8 mouse cellular contexts compared by ENCODE assay signal in genomic region chr4:134551494-134552316, GRCm38 (mm10). TPM values are rescaled to one million over a fixed set of nuclear protein-coding genes. Genes with fewer than 3 reads are reported as not detected.
DNase-seq lines count a peak whose midpoint lies in the region; ATAC-seq and TF ChIP-seq lines count a peak whose summit lies in the region.

Selenon (minus strand) TSS chr4:134552166.

- peak within 1 kb of the TSS; percentile 95 for H3K9ac ChIP-seq in embryonic facial prominence, embryonic 13.5 days
- peak within 1 kb of the TSS; percentile 98 for H3K9ac ChIP-seq in heart, embryonic 13.5 days
- H3K9ac ChIP-seq in kidney, postnatal 0 days (ENCODE audit: low read depth, low read length): peak within 1 kb of the TSS; percentile 89
- H3K9ac ChIP-seq in liver, embryonic 15.5 days: peak within 1 kb of the TSS; percentile 65
- H3K9ac ChIP-seq in neural tube, embryonic 12.5 days: peak within 1 kb of the TSS; percentile 94

- H3K4me3 ChIP-seq in C2C12 (ENCODE audit: insufficient read depth, poor library complexity, severe bottlenecking): peak within 1 kb of the TSS; percentile 52
- H3K4me3 ChIP-seq in embryonic facial prominence, embryonic 13.5 days: peak within 1 kb of the TSS; percentile 89
- peak within 1 kb of the TSS; percentile 86 for H3K4me3 ChIP-seq in heart, embryonic 13.5 days
- H3K4me3 ChIP-seq in kidney, postnatal 0 days (replicated peaks; ENCODE audit: low read depth, low read length): peak within 1 kb of the TSS; percentile 61
- peak within 1 kb of the TSS; percentile 62 for H3K4me3 ChIP-seq in liver, embryonic 15.5 days (replicated peaks)
- peak within 1 kb of the TSS; percentile 73 for H3K4me3 ChIP-seq in neural tube, embryonic 12.5 days

- no peaks in the 10 kb centered on the region for H3K27me3 ChIP-seq in C2C12 (ENCODE audit: control insufficient read depth, insufficient read depth, insufficient read length)
- H3K27me3 ChIP-seq in embryonic facial prominence, embryonic 13.5 days: no peaks in the 10 kb centered on the region
- H3K27me3 ChIP-seq in heart, embryonic 13.5 days (replicated peaks): no peaks in the 10 kb centered on the region
- no peaks in the 10 kb centered on the region for H3K27me3 ChIP-seq in kidney, postnatal 0 days (ENCODE audit: insufficient read depth, low read length)
- peaks cover 15% of the 10 kb centered on the region for H3K27me3 ChIP-seq in liver, embryonic 15.5 days
- H3K27me3 ChIP-seq in neural tube, embryonic 12.5 days (replicated peaks): no peaks in the 10 kb centered on the region

- under 1% methylated on average over 53 of the region's 67 CpGs for WGBS in embryonic facial prominence, embryonic 13.5 days
- WGBS in heart, embryonic 13.5 days: 1% methylated on average over 45 of the region's 67 CpGs
- under 1% methylated on average over 60 of the region's 67 CpGs for WGBS in kidney, postnatal 0 days
- WGBS in liver, embryonic 15.5 days (ENCODE audit: insufficient replicate concordance): 1% methylated on average over 67 of the region's 67 CpGs
- 2% methylated on average over 23 of the region's 67 CpGs for WGBS in neural tube, embryonic 12.5 days

- H3K4me1 ChIP-seq in embryonic facial prominence, embryonic 13.5 days: peaks cover 25% of the 10 kb centered on the region
- peaks cover 44% of the 10 kb centered on the region for H3K4me1 ChIP-seq in heart, embryonic 13.5 days
- H3K4me1 ChIP-seq in kidney, postnatal 0 days (replicated peaks; ENCODE audit: insufficient read depth, low read length): no peaks in the 10 kb centered on the region; the same call in 1 of the 2 replicates
- peaks cover 45% of the 10 kb centered on the region for H3K4me1 ChIP-seq in liver, embryonic 15.5 days (replicated peaks)
- H3K4me1 ChIP-seq in neural tube, embryonic 12.5 days: peaks cover 21% of the 10 kb centered on the region

- H3K4me2 ChIP-seq in embryonic facial prominence, embryonic 13.5 days: peak within 1 kb of the TSS; percentile 73
- peak within 1 kb of the TSS; percentile 73 for H3K4me2 ChIP-seq in heart, embryonic 13.5 days
- H3K4me2 ChIP-seq in kidney, postnatal 0 days (ENCODE audit: low read length): peak within 1 kb of the TSS; percentile 82
- H3K4me2 ChIP-seq in liver, embryonic 15.5 days: peak within 1 kb of the TSS; percentile 85
- peak within 1 kb of the TSS; percentile 73 for H3K4me2 ChIP-seq in neural tube, embryonic 12.5 days (replicated peaks)

- ATAC-seq in embryonic facial prominence, embryonic 13.5 days (ENCODE audit: insufficient number of reproducible peaks, insufficient read depth, low FRiP score, low TSS enrichment, low read depth): peak; percentile 81
- ATAC-seq in heart, embryonic 13.5 days (ENCODE audit: extremely low read depth, insufficient number of reproducible peaks, low FRiP score, low TSS enrichment): peak; percentile 73; the same call in 1 of the 2 replicates
- ATAC-seq in kidney, postnatal 0 days (replicated peaks; ENCODE audit: low FRiP score, low read depth): peak; percentile 80
- ATAC-seq in liver, embryonic 15.5 days (ENCODE audit: insufficient read depth): peak; percentile 61
- ATAC-seq in neural tube, embryonic 12.5 days (ENCODE audit: low FRiP score, low read depth): peak; percentile 70

- H3K79me3 ChIP-seq in C2C12 (ENCODE audit: low read depth): peaks cover 10% of the 10 kb centered on the region

- no peak for TF ChIP-seq CTCF in C2C12 (IDR thresholded peaks at IDR 0.05; ENCODE audit: control insufficient read depth, insufficient read depth, insufficient read length)
- TF ChIP-seq CTCF in kidney, postnatal 0 days (IDR thresholded peaks at IDR 0.05; ENCODE audit: low read depth): no peak

- H3ac ChIP-seq in C2C12 (ENCODE audit: control insufficient read depth, insufficient read length, low read depth): peak within 1 kb of the TSS; percentile 90

- peaks cover 21% of the 10 kb centered on the region for H3K79me2 ChIP-seq in C2C12 (ENCODE audit: control insufficient read depth, insufficient read depth)

- peak; percentile 66 to 75 for DNase-seq in adrenal gland, adult 18-20 months (ENCODE audit: low spot score in 2 of 2)
- DNase-seq in kidney, postnatal 0 days (ENCODE audit: low spot score): peak; percentile 87
- DNase-seq in thymus, postnatal 0 days (ENCODE audit: low spot score): no peak

- H3K27ac ChIP-seq in embryonic facial prominence, embryonic 13.5 days: peak within 1 kb of the TSS; percentile 84
- H3K27ac ChIP-seq in heart, embryonic 13.5 days (replicated peaks): peak within 1 kb of the TSS; percentile 86
- H3K27ac ChIP-seq in kidney, postnatal 0 days: peak within 1 kb of the TSS; percentile 80
- H3K27ac ChIP-seq in liver, embryonic 15.5 days (replicated peaks): no peak within 1 kb of the TSS
- peak within 1 kb of the TSS; percentile 74 for H3K27ac ChIP-seq in neural tube, embryonic 12.5 days

- peaks cover 24% of the 10 kb centered on the region for H3K36me3 ChIP-seq in C2C12 (ENCODE audit: control insufficient read depth, insufficient read depth)
- peaks cover 32% of the 10 kb centered on the region for H3K36me3 ChIP-seq in embryonic facial prominence, embryonic 13.5 days
- H3K36me3 ChIP-seq in heart, embryonic 13.5 days: peaks cover 39% of the 10 kb centered on the region
- H3K36me3 ChIP-seq in kidney, postnatal 0 days (ENCODE audit: insufficient read depth, low read length): 0 out of 2 replicates have a peak, but pooled peaks cover 5% of the 10 kb centered on the region
- H3K36me3 ChIP-seq in liver, embryonic 15.5 days (replicated peaks): peaks cover 14% of the 10 kb centered on the region
- peaks cover 31% of the 10 kb centered on the region for H3K36me3 ChIP-seq in neural tube, embryonic 12.5 days

- H3K9me3 ChIP-seq in embryonic facial prominence, embryonic 13.5 days: peaks cover 9% of the 10 kb centered on the region
- H3K9me3 ChIP-seq in heart, embryonic 13.5 days: peaks cover 6% of the 10 kb centered on the region
- H3K9me3 ChIP-seq in kidney, postnatal 0 days (replicated peaks; ENCODE audit: low read length): peaks cover 5% of the 10 kb centered on the region
- peaks cover 6% of the 10 kb centered on the region; the same call in 1 of the 2 replicates for H3K9me3 ChIP-seq in liver, embryonic 15.5 days (replicated peaks)
- peaks cover 10% of the 10 kb centered on the region for H3K9me3 ChIP-seq in neural tube, embryonic 12.5 days

TF ChIP-seq in C2C12, 6 proteins besides CTCF, POLR2A, EP300 and RAD21:
- no peak for TF ChIP-seq MYOG (IDR thresholded peaks at IDR 0.05; ENCODE audit: control insufficient read depth, extremely low read depth, insufficient read length)
- no peak for TF ChIP-seq USF1 (IDR thresholded peaks at IDR 0.05; ENCODE audit: low read depth)
- no peak for TF ChIP-seq FOSL1 (IDR thresholded peaks at IDR 0.05; ENCODE audit: insufficient read depth, low read length, poor library complexity, severe bottlenecking)
- TF ChIP-seq CEBPB (IDR thresholded peaks at IDR 0.05; ENCODE audit: low read depth): no peak
- TF ChIP-seq MYOD1 (IDR thresholded peaks at IDR 0.05; ENCODE audit: control insufficient read depth, insufficient read length, low read depth): no peak
- TF ChIP-seq MAX (IDR thresholded peaks at IDR 0.05): no peak

RNA-seq across cellular contexts. Expression of gene Selenon, which starts in this region (rescaled TPM):
- polyA plus RNA-seq in C2C12 (2012; fragmentation: generic; extraction: Trizol): 46.4 TPM
- 10 to 100 TPM; 24.3 to 28.9 TPM for total RNA-seq in adrenal gland, adult 18-20 months (2021)
- 15.4 and 16.2 TPM in 2 replicates for polyA plus RNA-seq in embryonic facial prominence, embryonic 13.5 days (2015; fragmentation: Nextera tagmentation; extraction: Ambion mirVana)
- 7.5 and 8.0 TPM in 2 replicates for polyA plus RNA-seq in heart, embryonic 13.5 days (2015; fragmentation: Nextera tagmentation; extraction: Ambion mirVana)
- polyA plus RNA-seq in kidney, postnatal 0 days (2015; fragmentation: Nextera tagmentation; extraction: Ambion mirVana): 13.9 and 27.9 TPM in 2 replicates
- 4.1 and 6.6 TPM in 2 replicates for polyA plus RNA-seq in liver, embryonic 15.5 days (2015; fragmentation: Nextera tagmentation; extraction: Ambion mirVana)
- polyA plus RNA-seq in neural tube, embryonic 12.5 days (2016; fragmentation: Nextera tagmentation; extraction: Ambion mirVana): 47.5 and 53.0 TPM in 2 replicates
- 4.8 and 6.8 TPM in 2 replicates for polyA plus RNA-seq in thymus, postnatal 0 days (2015; fragmentation: Nextera tagmentation; extraction: Ambion mirVana)
